Comparison of ENCODE assay signal across 8 mouse cellular contexts in the genomic region with DNA sequence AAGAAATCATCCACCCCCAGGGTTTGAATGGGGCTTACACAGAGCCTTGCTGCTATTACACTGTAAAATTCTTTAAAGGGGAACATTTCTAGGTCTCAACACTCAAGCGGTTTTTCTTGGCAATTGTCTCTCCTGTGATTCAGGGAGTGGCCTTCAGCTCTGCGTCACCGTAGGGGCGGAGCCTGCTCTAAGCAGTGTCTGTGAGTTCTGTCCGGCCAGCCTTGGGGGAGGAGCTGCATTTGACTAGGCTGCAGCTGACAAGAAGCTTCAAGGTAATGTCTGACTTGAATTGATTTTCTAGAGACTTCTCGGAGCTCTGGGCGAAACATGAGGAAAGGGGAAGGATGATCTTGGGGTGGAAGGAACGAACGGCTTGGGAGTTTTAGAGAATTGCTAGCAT. TPM values are rescaled to one million over a fixed set of nuclear protein-coding genes. Genes with fewer than 3 reads are reported as not detected.
DNase-seq lines count a peak whose midpoint lies in the region; ATAC-seq lines count a peak whose summit lies in the region.

No protein-coding gene starts in this region.

- H3K27me3 ChIP-seq in embryonic facial prominence, embryonic 15.5 days, result no peaks in the 10 kb centered on the region
- no peaks in the 10 kb centered on the region for H3K27me3 ChIP-seq in heart, embryonic 13.5 days (replicated peaks)
- H3K27me3 ChIP-seq in kidney, embryonic 15.5 days, result peaks cover 8% of the 10 kb centered on the region
- no peaks in the 10 kb centered on the region for H3K27me3 ChIP-seq in lung, embryonic 15.5 days

- DNase-seq in urinary bladder, postnatal 14 days (ENCODE audit: low spot score), result peak; percentile 67
- no peak for DNase-seq in urinary bladder, postnatal 10 days (ENCODE audit: low spot score)
- peak; percentile 53 for DNase-seq in retina, embryonic 14.5 days (ENCODE audit: low spot score)
- no peak for DNase-seq in natural killer cell, adult 2 months (ENCODE audit: low spot score in 2 of 2)

- peak overlapping the region; percentile 10; the same call in 1 of the 2 replicates for H3K4me3 ChIP-seq in embryonic facial prominence, embryonic 15.5 days (replicated peaks)
- H3K4me3 ChIP-seq in heart, embryonic 13.5 days, result no peak overlapping the region
- peak overlapping the region; percentile 26 for H3K4me3 ChIP-seq in kidney, embryonic 15.5 days (replicated peaks)
- no peak overlapping the region for H3K4me3 ChIP-seq in lung, embryonic 15.5 days

- peaks cover 7% of the 10 kb centered on the region; the same call in 1 of the 2 replicates for H3K36me3 ChIP-seq in embryonic facial prominence, embryonic 15.5 days
- peaks cover 33% of the 10 kb centered on the region for H3K36me3 ChIP-seq in heart, embryonic 13.5 days
- H3K36me3 ChIP-seq in kidney, embryonic 15.5 days, result no peaks in the 10 kb centered on the region
- H3K36me3 ChIP-seq in lung, embryonic 15.5 days, result peaks cover 10% of the 10 kb centered on the region; the same call in 1 of the 2 replicates

- ATAC-seq in embryonic facial prominence, embryonic 15.5 days (ENCODE audit: insufficient number of reproducible peaks, low FRiP score, low TSS enrichment, low read depth), result no peak
- peak; percentile 77; the same call in 1 of the 2 replicates for ATAC-seq in heart, embryonic 13.5 days (ENCODE audit: extremely low read depth, insufficient number of reproducible peaks, low FRiP score, low TSS enrichment)
- ATAC-seq in kidney, embryonic 15.5 days (replicated peaks; ENCODE audit: low FRiP score), result peak; percentile 99
- peak; percentile 83; the same call in 1 of the 2 replicates for ATAC-seq in lung, embryonic 15.5 days (ENCODE audit: borderline replicate concordance, extremely low read depth, low FRiP score, low TSS enrichment)

- no peak overlapping the region for H3K9ac ChIP-seq in embryonic facial prominence, embryonic 15.5 days
- H3K9ac ChIP-seq in heart, embryonic 13.5 days, result no peak overlapping the region
- no peak overlapping the region for H3K9ac ChIP-seq in kidney, embryonic 15.5 days
- no peak overlapping the region for H3K9ac ChIP-seq in lung, embryonic 15.5 days

- no peaks in the 10 kb centered on the region for H3K4me1 ChIP-seq in embryonic facial prominence, embryonic 15.5 days
- 0 out of 2 replicates have a peak, but pooled peaks cover 6% of the 10 kb centered on the region for H3K4me1 ChIP-seq in heart, embryonic 13.5 days
- no peaks in the 10 kb centered on the region for H3K4me1 ChIP-seq in kidney, embryonic 15.5 days
- H3K4me1 ChIP-seq in lung, embryonic 15.5 days, result no peaks in the 10 kb centered on the region

- H3K4me2 ChIP-seq in embryonic facial prominence, embryonic 15.5 days (replicated peaks), result peak overlapping the region; percentile 24; the same call in 1 of the 2 replicates
- H3K4me2 ChIP-seq in heart, embryonic 13.5 days, result peak overlapping the region; percentile 36
- peak overlapping the region; percentile 46 for H3K4me2 ChIP-seq in kidney, embryonic 15.5 days
- no peak overlapping the region; the same call in 1 of the 2 replicates for H3K4me2 ChIP-seq in lung, embryonic 15.5 days

- no peaks in the 10 kb centered on the region for H3K9me3 ChIP-seq in embryonic facial prominence, embryonic 15.5 days (replicated peaks)
- H3K9me3 ChIP-seq in heart, embryonic 13.5 days, result no peaks in the 10 kb centered on the region; the same call in 1 of the 2 replicates
- no peaks in the 10 kb centered on the region for H3K9me3 ChIP-seq in kidney, embryonic 15.5 days (replicated peaks)
- no peaks in the 10 kb centered on the region for H3K9me3 ChIP-seq in lung, embryonic 15.5 days

- H3K27ac ChIP-seq in embryonic facial prominence, embryonic 15.5 days (replicated peaks), result no peak overlapping the region
- H3K27ac ChIP-seq in heart, embryonic 13.5 days (replicated peaks), result 0 out of 2 replicates have a peak overlapping the region, but pooled peaks have one; percentile 39
- H3K27ac ChIP-seq in kidney, embryonic 15.5 days, result no peak overlapping the region
- no peak overlapping the region for H3K27ac ChIP-seq in lung, embryonic 15.5 days

- WGBS in embryonic facial prominence, embryonic 15.5 days, result 30% methylated on average over 9 of the region's 9 CpGs
- 38% methylated on average over 9 of the region's 9 CpGs for WGBS in heart, embryonic 13.5 days
- 28% methylated on average over 9 of the region's 9 CpGs for WGBS in kidney, embryonic 15.5 days
- 34% methylated on average over 9 of the region's 9 CpGs for WGBS in lung, embryonic 15.5 days

RNA-seq across cellular contexts. Expression of a gene that starts 21.3 kb away (rescaled TPM):
- polyA plus RNA-seq in embryonic facial prominence, embryonic 15.5 days (2015; fragmentation: Nextera tagmentation; extraction: Ambion mirVana), result 25.4 and 25.7 TPM in 2 replicates
- 36.0 and 37.6 TPM in 2 replicates for polyA plus RNA-seq in heart, embryonic 13.5 days (2015; fragmentation: Nextera tagmentation; extraction: Ambion mirVana)
- polyA plus RNA-seq in kidney, embryonic 15.5 days (2015; fragmentation: Nextera tagmentation; extraction: Ambion mirVana), result 14.0 and 15.3 TPM in 2 replicates
- polyA plus RNA-seq in lung, embryonic 15.5 days (2015; fragmentation: Nextera tagmentation; extraction: Ambion mirVana), result 37.4 and 38.0 TPM in 2 replicates

RNA-seq across cellular contexts. Expression of a gene that starts 52.1 kb away (rescaled TPM):
- polyA plus RNA-seq in embryonic facial prominence, embryonic 15.5 days (2015; fragmentation: Nextera tagmentation; extraction: Ambion mirVana), result not detected in 2 replicates
- polyA plus RNA-seq in heart, embryonic 13.5 days (2015; fragmentation: Nextera tagmentation; extraction: Ambion mirVana), result not detected in 2 replicates
- polyA plus RNA-seq in kidney, embryonic 15.5 days (2015; fragmentation: Nextera tagmentation; extraction: Ambion mirVana), result not detected in 2 replicates
- polyA plus RNA-seq in lung, embryonic 15.5 days (2015; fragmentation: Nextera tagmentation; extraction: Ambion mirVana), result 0.31 TPM in 1 of 2 replicates, not detected in the other

Comparison
In these comparisons a context has a peak if more than half of its experiments do, and no peak if none do; other contexts are left out.
1. DNase-seq: peak in urinary bladder, postnatal 14 days (single experiment) and retina, embryonic 14.5 days (single experiment); none in urinary bladder, postnatal 10 days (single experiment) and natural killer cell, adult 2 months (0 of 2).
2. H3K4me3 ChIP-seq: peak in embryonic facial prominence, embryonic 15.5 days (single experiment) and kidney, embryonic 15.5 days (single experiment); none in heart, embryonic 13.5 days (single experiment) and lung, embryonic 15.5 days (single experiment).